Mouse (Mus musculus): Measurements from ENCODE around the gene Col4a1. TPM values are rescaled to one million over a fixed set of nuclear protein-coding genes. Genes with fewer than 3 reads are reported as not detected.

Gene Col4a1
- polyA plus RNA-seq, 1 experiment from 2014 or later = 176 TPM

- H3K27me3 ChIP-seq = no peaks in the 10 kb centered on the region
- no peak overlapping the region for H3K4me3 ChIP-seq
- no peaks in the 10 kb centered on the region for H3K4me1 ChIP-seq
- H3K27ac ChIP-seq (replicated peaks) = no peak overlapping the region
- no peak overlapping the region for H3K9ac ChIP-seq (replicated peaks)
- no peaks in the 10 kb centered on the region for H3K9me3 ChIP-seq
- 90% methylated on average over 10 of the region's 10 CpGs for whole genome bisulfite sequencing
- no peak overlapping the region for H3K4me2 ChIP-seq (replicated peaks)
- no peaks in the 10 kb centered on the region for H3K36me3 ChIP-seq
- no peak for ATAC-seq (ENCODE audit: low FRiP score, low read depth)
These were observed 33.6 kb upstream of the Col4a1 start for GRCm38 (mm10) chr8:11346225-11346624.

GRCm38 (mm10) chr8:11344459-11344858 is 31.8 kb upstream of the Col4a1 start:
- no peak overlapping the region for H3K4me2 ChIP-seq (replicated peaks)
- no peaks in the 10 kb centered on the region for H3K36me3 ChIP-seq
- no peaks in the 10 kb centered on the region for H3K9me3 ChIP-seq
- no peak overlapping the region for H3K9ac ChIP-seq (replicated peaks)
- no peak for ATAC-seq (ENCODE audit: low FRiP score, low read depth)
- no peak overlapping the region for H3K27ac ChIP-seq (replicated peaks)
- H3K27me3 ChIP-seq = no peaks in the 10 kb centered on the region
- H3K4me3 ChIP-seq = no peak overlapping the region
- no peaks in the 10 kb centered on the region for H3K4me1 ChIP-seq
- 87% methylated on average over 9 of the region's 9 CpGs for WGBS

GRCm38 (mm10) chr8:11341111-11341566 is 28.5 kb upstream of the Col4a1 start:
- Histone ChIP-seq H3K9me3 (no peaks in the 10 kb centered on the region), H3K36me3 (no peaks in the 10 kb centered on the region), H3K4me3 (no peak overlapping the region), H3K4me2 (replicated peaks) (no peak overlapping the region), H3K27me3 (no peaks in the 10 kb centered on the region), H3K4me1 (peaks cover 3% of the 10 kb centered on the region; the same call in 1 of the 2 replicates), H3K27ac (replicated peaks) (no peak overlapping the region), H3K9ac (replicated peaks) (no peak overlapping the region)
- WGBS = 84% methylated on average over 3 of the region's 3 CpGs
- ATAC-seq (ENCODE audit: low FRiP score, low read depth) = no peak

- Histone ChIP-seq H3K4me1 (peaks cover 3% of the 10 kb centered on the region; the same call in 1 of the 2 replicates), H3K27me3 (no peaks in the 10 kb centered on the region), H3K9ac (replicated peaks) (no peak overlapping the region), H3K9me3 (no peaks in the 10 kb centered on the region), H3K27ac (replicated peaks) (no peak overlapping the region), H3K4me3 (no peak overlapping the region), H3K4me2 (replicated peaks) (no peak overlapping the region), H3K36me3 (no peaks in the 10 kb centered on the region)
- ATAC-seq (ENCODE audit: low FRiP score, low read depth) = no peak
- WGBS = 79% methylated on average over 12 of the region's 12 CpGs
These were observed 27.9 kb upstream of the Col4a1 start for GRCm38 (mm10) chr8:11340310-11341110.

DNA sequence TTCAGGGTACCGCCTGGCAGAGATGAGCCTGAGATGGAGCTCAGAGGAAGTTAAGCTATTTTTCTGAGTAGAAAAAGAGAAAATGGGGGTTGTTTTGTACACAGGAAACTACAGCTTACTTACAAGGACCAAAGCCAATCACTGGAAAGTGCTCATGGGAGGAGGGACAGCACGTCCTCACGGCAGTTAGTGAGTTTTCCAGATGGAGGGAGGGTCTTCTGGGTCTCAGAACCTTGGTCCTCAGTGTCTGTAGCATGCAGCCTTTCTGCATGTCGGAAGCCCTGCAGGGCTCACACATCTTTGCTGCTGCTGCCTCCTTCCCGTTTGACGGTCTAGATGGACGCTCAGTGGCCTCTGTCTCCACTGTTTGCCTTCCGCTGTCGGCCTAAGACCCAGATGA is 25.9 kb upstream of the Col4a1 start:
- Histone ChIP-seq H3K9ac (replicated peaks) (no peak overlapping the region), H3K4me3 (no peak overlapping the region), H3K36me3 (no peaks in the 10 kb centered on the region), H3K27me3 (no peaks in the 10 kb centered on the region), H3K4me1 (peaks cover 3% of the 10 kb centered on the region; the same call in 1 of the 2 replicates), H3K27ac (replicated peaks) (no peak overlapping the region), H3K4me2 (replicated peaks) (no peak overlapping the region), H3K9me3 (no peaks in the 10 kb centered on the region)
- no peak for ATAC-seq (ENCODE audit: low FRiP score, low read depth)
- WGBS = 86% methylated on average over 9 of the region's 9 CpGs

GRCm38 (mm10) chr8:11337642-11338041 is 25.0 kb upstream of the Col4a1 start:
- H3K9me3 ChIP-seq = no peaks in the 10 kb centered on the region
- ATAC-seq (ENCODE audit: low FRiP score, low read depth) = no peak
- no peak overlapping the region for H3K4me2 ChIP-seq (replicated peaks)
- H3K27ac ChIP-seq (replicated peaks) = no peak overlapping the region
- H3K4me1 ChIP-seq = peaks cover 3% of the 10 kb centered on the region; the same call in 1 of the 2 replicates
- H3K4me3 ChIP-seq = no peak overlapping the region
- no peaks in the 10 kb centered on the region for H3K27me3 ChIP-seq
- H3K9ac ChIP-seq (replicated peaks) = no peak overlapping the region
- WGBS = 86% methylated on average over 10 of the region's 10 CpGs
- no peaks in the 10 kb centered on the region for H3K36me3 ChIP-seq

DNA sequence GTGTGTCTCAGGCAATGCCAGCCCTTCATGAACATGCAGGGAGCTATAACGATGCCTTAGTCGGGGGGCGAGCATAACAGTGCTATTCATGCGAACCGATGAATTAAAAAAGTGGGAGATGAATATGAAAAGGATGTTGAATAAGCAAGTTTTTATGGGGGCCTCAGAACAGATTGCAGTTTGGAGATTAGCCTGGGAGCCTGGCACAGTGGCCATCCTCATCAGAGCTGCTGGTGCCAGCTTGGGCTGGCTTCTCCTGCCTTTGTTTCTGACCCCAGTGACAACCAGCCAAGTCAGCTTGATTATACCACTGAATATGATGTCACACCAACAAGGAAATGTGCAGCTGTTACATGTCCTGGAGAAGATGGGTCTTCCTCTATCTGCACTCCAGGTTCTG is 23.7 kb upstream of the Col4a1 start:
- Histone ChIP-seq H3K27me3 (no peaks in the 10 kb centered on the region), H3K36me3 (no peaks in the 10 kb centered on the region), H3K4me3 (no peak overlapping the region), H3K9me3 (no peaks in the 10 kb centered on the region), H3K4me2 (replicated peaks) (no peak overlapping the region), H3K4me1 (peaks cover 3% of the 10 kb centered on the region; the same call in 1 of the 2 replicates), H3K27ac (replicated peaks) (no peak overlapping the region), H3K9ac (replicated peaks) (no peak overlapping the region)
- 91% methylated on average over 5 of the region's 5 CpGs for WGBS
- ATAC-seq (ENCODE audit: low FRiP score, low read depth) = no peak

GRCm38 (mm10) chr8:11335238-11335637 is 22.6 kb upstream of the Col4a1 start:
- peaks cover 3% of the 10 kb centered on the region; the same call in 1 of the 2 replicates for H3K4me1 ChIP-seq
- WGBS = 90% methylated on average over 4 of the region's 4 CpGs
- H3K4me3 ChIP-seq = no peak overlapping the region
- no peak overlapping the region for H3K9ac ChIP-seq (replicated peaks)
- no peaks in the 10 kb centered on the region for H3K27me3 ChIP-seq
- ATAC-seq (ENCODE audit: low FRiP score, low read depth) = no peak
- no peak overlapping the region for H3K27ac ChIP-seq (replicated peaks)
- H3K9me3 ChIP-seq = no peaks in the 10 kb centered on the region
- no peaks in the 10 kb centered on the region for H3K36me3 ChIP-seq
- no peak overlapping the region for H3K4me2 ChIP-seq (replicated peaks)

- no peaks in the 10 kb centered on the region for H3K9me3 ChIP-seq
- whole genome bisulfite sequencing = 90% methylated on average over 3 of the region's 3 CpGs
- peaks cover 3% of the 10 kb centered on the region; the same call in 1 of the 2 replicates for H3K4me1 ChIP-seq
- H3K27me3 ChIP-seq = no peaks in the 10 kb centered on the region
- H3K4me2 ChIP-seq (replicated peaks) = no peak overlapping the region
- H3K9ac ChIP-seq (replicated peaks) = no peak overlapping the region
- no peaks in the 10 kb centered on the region for H3K36me3 ChIP-seq
- no peak overlapping the region for H3K27ac ChIP-seq (replicated peaks)
- H3K4me3 ChIP-seq = no peak overlapping the region
- ATAC-seq (ENCODE audit: low FRiP score, low read depth) = no peak
These were observed 21.9 kb upstream of the Col4a1 start for GRCm38 (mm10) chr8:11334493-11334892.

GRCm38 (mm10) chr8:11333746-11334145 is 21.1 kb upstream of the Col4a1 start:
- no peaks in the 10 kb centered on the region for H3K27me3 ChIP-seq
- H3K9ac ChIP-seq (replicated peaks) = no peak overlapping the region
- peaks cover 3% of the 10 kb centered on the region; the same call in 1 of the 2 replicates for H3K4me1 ChIP-seq
- 78% methylated on average over 6 of the region's 6 CpGs for WGBS
- H3K27ac ChIP-seq (replicated peaks) = no peak overlapping the region
- no peaks in the 10 kb centered on the region for H3K36me3 ChIP-seq
- H3K4me2 ChIP-seq (replicated peaks) = no peak overlapping the region
- H3K4me3 ChIP-seq = no peak overlapping the region
- no peaks in the 10 kb centered on the region for H3K9me3 ChIP-seq
- no peak for ATAC-seq (ENCODE audit: low FRiP score, low read depth)

- no peak for ATAC-seq (ENCODE audit: low FRiP score, low read depth)
- H3K4me2 ChIP-seq (replicated peaks) = no peak overlapping the region
- no peak overlapping the region for H3K4me3 ChIP-seq
- no peaks in the 10 kb centered on the region for H3K9me3 ChIP-seq
- no peaks in the 10 kb centered on the region for H3K27me3 ChIP-seq
- H3K36me3 ChIP-seq = no peaks in the 10 kb centered on the region
- H3K9ac ChIP-seq (replicated peaks) = no peak overlapping the region
- peaks cover 5% of the 10 kb centered on the region; the same call in 1 of the 2 replicates for H3K4me1 ChIP-seq
- WGBS = 81% methylated on average over 4 of the region's 4 CpGs
- no peak overlapping the region for H3K27ac ChIP-seq (replicated peaks)
These were observed 18.9 kb upstream of the Col4a1 start for GRCm38 (mm10) chr8:11331561-11331960.

DNA sequence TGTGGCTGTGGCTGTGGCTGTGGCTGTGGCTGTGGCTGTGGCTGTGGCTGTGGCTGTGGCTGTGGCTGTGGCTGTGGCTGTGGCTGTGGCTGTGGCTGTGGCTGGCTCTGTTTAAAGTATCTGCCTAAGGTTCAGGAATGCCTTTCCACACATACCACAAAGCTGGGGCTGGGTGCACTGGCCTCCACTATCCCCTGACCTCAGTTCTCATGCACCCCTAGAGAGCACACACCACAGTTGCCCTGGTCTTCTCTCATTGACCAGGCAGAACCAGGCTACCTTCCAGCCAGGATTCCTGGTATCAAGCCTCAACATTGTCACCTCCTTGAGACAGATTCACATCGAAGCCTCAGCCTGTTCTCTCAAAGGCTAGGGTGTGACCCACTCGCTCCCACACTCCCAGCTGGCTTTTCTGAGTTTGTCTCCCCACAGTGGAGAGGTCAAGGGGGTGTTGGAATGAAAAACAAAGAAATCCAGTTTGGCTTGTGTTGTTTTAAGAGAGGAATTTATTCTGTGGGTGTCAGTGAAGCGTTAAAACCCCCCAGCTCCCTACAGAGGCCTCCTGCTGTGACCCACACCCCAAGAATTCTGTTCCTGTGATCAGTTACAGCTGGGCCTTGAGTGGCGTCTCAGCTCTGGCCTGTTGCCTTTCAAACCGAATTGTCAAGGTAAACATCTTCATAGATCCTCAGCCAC is 15.2 kb upstream of the Col4a1 start:
- no peaks in the 10 kb centered on the region for H3K36me3 ChIP-seq
- H3K9ac ChIP-seq (replicated peaks) = no peak overlapping the region
- no peaks in the 10 kb centered on the region for H3K27me3 ChIP-seq
- ATAC-seq (ENCODE audit: low FRiP score, low read depth) = no peak
- H3K27ac ChIP-seq (replicated peaks) = no peak overlapping the region
- H3K9me3 ChIP-seq = no peaks in the 10 kb centered on the region
- no peak overlapping the region for H3K4me2 ChIP-seq (replicated peaks)
- 55% methylated on average over 5 of the region's 5 CpGs for WGBS
- no peak overlapping the region for H3K4me3 ChIP-seq
- 0 out of 2 replicates have a peak, but pooled peaks cover 2% of the 10 kb centered on the region for H3K4me1 ChIP-seq

Data from midbrain, embryonic 12.5 days (tissue).